Mouse (Mus musculus): ENCODE measurements around the gene Fbxl17. TPM values are rescaled to one million over a fixed set of nuclear protein-coding genes. Genes with fewer than 3 reads are reported as not detected.

Gene Fbxl17
- polyA plus RNA-seq, 1 experiment from 2014 or later = 7.8 TPM

DNA sequence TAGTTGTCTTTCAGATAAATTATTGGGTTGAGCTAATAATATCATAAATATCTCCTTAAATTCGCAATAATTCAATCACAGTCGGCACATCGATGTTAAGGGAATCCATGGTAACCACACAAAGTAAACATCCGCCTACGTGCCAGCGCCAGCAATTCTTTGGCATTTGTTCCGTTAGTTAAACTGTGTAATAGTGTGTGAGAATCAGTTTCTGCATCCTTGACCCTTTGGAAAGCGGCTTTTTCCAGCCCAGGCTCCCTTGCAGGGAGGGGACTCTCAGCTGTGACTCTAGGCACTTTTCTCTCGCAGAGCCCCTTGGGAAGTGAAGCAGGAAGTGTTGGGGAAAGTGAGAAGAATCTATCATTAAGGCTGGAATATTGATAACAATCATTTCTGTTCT, 314.3 kb downstream of the Fbxl17 start:
- H3K9me3 ChIP-seq (ENCODE audit: control insufficient read depth, low read length) = no peaks in the 10 kb centered on the region
- no peak overlapping the region for H3K27ac ChIP-seq (ENCODE audit: low read length)
- H3K4me2 ChIP-seq (ENCODE audit: low read length) = peak overlapping the region; percentile 24; the same call in 1 of the 2 replicates
- WGBS = 12% methylated on average over 9 of the region's 9 CpGs
- H3K4me1 ChIP-seq (replicated peaks; ENCODE audit: control insufficient read depth, insufficient read depth, low read length) = peaks cover 8% of the 10 kb centered on the region
- no peak overlapping the region for H3K9ac ChIP-seq (replicated peaks; ENCODE audit: low read depth, low read length)
- H3K27me3 ChIP-seq (replicated peaks; ENCODE audit: control insufficient read depth, insufficient read depth, low read length) = no peaks in the 10 kb centered on the region
- ATAC-seq = peak; percentile 91
- H3K4me3 ChIP-seq (replicated peaks; ENCODE audit: low read length) = no peak overlapping the region
- no peaks in the 10 kb centered on the region for H3K36me3 ChIP-seq (ENCODE audit: control insufficient read depth, insufficient read depth)

GRCm38 (mm10) chr17:63184844-63185504, 314.8 kb downstream of the Fbxl17 start:
- Histone ChIP-seq H3K4me2 (ENCODE audit: low read length) (no peak overlapping the region; the same call in 1 of the 2 replicates), H3K9me3 (ENCODE audit: control insufficient read depth, low read length) (no peaks in the 10 kb centered on the region), H3K27ac (ENCODE audit: low read length) (no peak overlapping the region), H3K27me3 (replicated peaks; ENCODE audit: control insufficient read depth, insufficient read depth, low read length) (no peaks in the 10 kb centered on the region), H3K4me1 (replicated peaks; ENCODE audit: control insufficient read depth, insufficient read depth, low read length) (peaks cover 8% of the 10 kb centered on the region), H3K36me3 (ENCODE audit: control insufficient read depth, insufficient read depth) (no peaks in the 10 kb centered on the region), H3K4me3 (replicated peaks; ENCODE audit: low read length) (no peak overlapping the region), H3K9ac (replicated peaks; ENCODE audit: low read depth, low read length) (no peak overlapping the region)
- no peak for ATAC-seq
- 35% methylated on average over 10 of the region's 10 CpGs for WGBS

- no peak for ATAC-seq
- WGBS = 72% methylated on average over 3 of the region's 3 CpGs
- Histone ChIP-seq H3K9me3 (ENCODE audit: control insufficient read depth, low read length) (no peaks in the 10 kb centered on the region), H3K4me1 (replicated peaks; ENCODE audit: control insufficient read depth, insufficient read depth, low read length) (peaks cover 8% of the 10 kb centered on the region), H3K27me3 (replicated peaks; ENCODE audit: control insufficient read depth, insufficient read depth, low read length) (no peaks in the 10 kb centered on the region), H3K4me3 (replicated peaks; ENCODE audit: low read length) (no peak overlapping the region), H3K4me2 (ENCODE audit: low read length) (no peak overlapping the region), H3K36me3 (ENCODE audit: control insufficient read depth, insufficient read depth) (no peaks in the 10 kb centered on the region), H3K9ac (replicated peaks; ENCODE audit: low read depth, low read length) (no peak overlapping the region), H3K27ac (ENCODE audit: low read length) (no peak overlapping the region)
Observed at GRCm38 (mm10) chr17:63183431-63183830, 316.4 kb downstream of the Fbxl17 start.

GRCm38 (mm10) chr17:63181661-63182060, 318.2 kb downstream of the Fbxl17 start:
- 78% methylated on average over 5 of the region's 5 CpGs for WGBS
- ATAC-seq = no peak
- Histone ChIP-seq H3K4me3 (replicated peaks; ENCODE audit: low read length) (no peak overlapping the region), H3K9me3 (ENCODE audit: control insufficient read depth, low read length) (no peaks in the 10 kb centered on the region), H3K36me3 (ENCODE audit: control insufficient read depth, insufficient read depth) (no peaks in the 10 kb centered on the region), H3K4me1 (replicated peaks; ENCODE audit: control insufficient read depth, insufficient read depth, low read length) (peaks cover 8% of the 10 kb centered on the region), H3K9ac (replicated peaks; ENCODE audit: low read depth, low read length) (no peak overlapping the region), H3K27ac (ENCODE audit: low read length) (no peak overlapping the region), H3K27me3 (replicated peaks; ENCODE audit: control insufficient read depth, insufficient read depth, low read length) (no peaks in the 10 kb centered on the region), H3K4me2 (ENCODE audit: low read length) (no peak overlapping the region)

DNA sequence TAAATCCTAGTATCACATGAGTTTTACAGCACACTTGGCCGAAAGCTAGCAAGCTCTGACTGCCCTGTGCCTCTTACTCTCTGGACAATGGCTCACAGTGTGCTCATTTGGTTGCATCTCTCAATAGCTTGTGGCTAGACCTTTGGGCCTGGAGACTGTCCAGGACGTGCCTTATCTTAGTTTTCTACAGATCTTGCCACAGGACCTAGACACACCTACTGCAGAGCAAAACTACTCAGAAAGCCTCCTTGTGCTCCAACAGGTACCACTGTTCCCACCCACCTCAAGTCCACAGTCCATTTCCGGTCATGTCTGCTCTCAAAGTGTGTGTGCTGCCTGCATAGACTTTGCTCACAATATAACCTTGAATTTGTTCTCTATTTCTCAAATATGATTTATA, 319.8 kb downstream of the Fbxl17 start:
- H3K27me3 ChIP-seq (replicated peaks; ENCODE audit: control insufficient read depth, insufficient read depth, low read length) = no peaks in the 10 kb centered on the region
- no peak overlapping the region for H3K9ac ChIP-seq (replicated peaks; ENCODE audit: low read depth, low read length)
- no peak overlapping the region for H3K4me2 ChIP-seq (ENCODE audit: low read length)
- no peaks in the 10 kb centered on the region for H3K9me3 ChIP-seq (ENCODE audit: control insufficient read depth, low read length)
- H3K4me1 ChIP-seq (replicated peaks; ENCODE audit: control insufficient read depth, insufficient read depth, low read length) = peaks cover 2% of the 10 kb centered on the region
- no peaks in the 10 kb centered on the region for H3K36me3 ChIP-seq (ENCODE audit: control insufficient read depth, insufficient read depth)
- no peak overlapping the region for H3K4me3 ChIP-seq (replicated peaks; ENCODE audit: low read length)
- WGBS = 87% methylated on average over 3 of the region's 3 CpGs
- no peak overlapping the region for H3K27ac ChIP-seq (ENCODE audit: low read length)
- no peak for ATAC-seq

DNA sequence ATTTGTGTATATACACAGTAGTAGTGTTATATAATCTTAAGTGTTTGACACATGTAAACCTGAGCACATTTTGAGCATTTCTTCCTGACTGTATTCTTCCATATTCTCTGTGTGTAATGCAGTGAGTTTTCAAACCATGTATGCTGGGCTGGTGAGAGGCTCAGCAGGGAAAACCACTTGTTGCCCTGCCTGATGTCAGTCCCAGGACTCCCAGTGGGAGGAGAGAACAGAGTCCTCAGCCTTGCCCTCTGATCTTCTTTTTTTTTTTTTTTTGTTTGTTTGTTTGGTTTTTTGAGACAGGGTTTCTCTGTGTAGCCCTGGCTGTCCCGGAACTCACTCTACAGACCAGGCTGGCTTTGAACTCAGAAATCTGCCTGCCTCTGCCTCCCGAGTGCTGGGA, 321.5 kb downstream of the Fbxl17 start:
- no peak for ATAC-seq
- 88% methylated on average over 2 of the region's 2 CpGs for WGBS
- Histone ChIP-seq H3K36me3 (ENCODE audit: control insufficient read depth, insufficient read depth) (no peaks in the 10 kb centered on the region), H3K9me3 (ENCODE audit: control insufficient read depth, low read length) (no peaks in the 10 kb centered on the region), H3K4me2 (ENCODE audit: low read length) (no peak overlapping the region), H3K4me3 (replicated peaks; ENCODE audit: low read length) (no peak overlapping the region), H3K27me3 (replicated peaks; ENCODE audit: control insufficient read depth, insufficient read depth, low read length) (no peaks in the 10 kb centered on the region), H3K27ac (ENCODE audit: low read length) (no peak overlapping the region), H3K4me1 (replicated peaks; ENCODE audit: control insufficient read depth, insufficient read depth, low read length) (no peaks in the 10 kb centered on the region; the same call in 1 of the 2 replicates), H3K9ac (replicated peaks; ENCODE audit: low read depth, low read length) (no peak overlapping the region)

DNA sequence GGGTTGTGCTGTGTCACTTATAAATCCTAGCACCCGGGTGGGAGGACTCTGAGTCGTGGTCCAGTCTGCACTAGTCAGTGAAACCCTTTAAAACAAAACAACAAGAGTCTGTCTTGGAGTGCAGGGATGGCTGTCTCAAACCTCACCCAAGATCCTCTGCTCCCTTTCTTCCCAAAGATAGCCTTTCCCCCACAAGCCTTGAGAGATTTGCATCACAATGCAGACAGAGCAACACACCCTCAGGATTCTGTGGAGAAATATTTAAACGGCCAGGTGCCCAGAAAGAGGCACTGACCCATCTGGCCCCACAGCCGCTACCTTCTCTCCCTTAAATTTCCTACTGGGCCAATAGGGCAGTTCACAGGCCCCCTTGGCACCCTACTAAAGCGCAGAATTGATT, 323.4 kb downstream of the Fbxl17 start:
- Histone ChIP-seq H3K4me3 (replicated peaks; ENCODE audit: low read length) (no peak overlapping the region), H3K9me3 (ENCODE audit: control insufficient read depth, low read length) (no peaks in the 10 kb centered on the region), H3K27me3 (replicated peaks; ENCODE audit: control insufficient read depth, insufficient read depth, low read length) (no peaks in the 10 kb centered on the region), H3K36me3 (ENCODE audit: control insufficient read depth, insufficient read depth) (no peaks in the 10 kb centered on the region), H3K4me2 (ENCODE audit: low read length) (no peak overlapping the region), H3K4me1 (replicated peaks; ENCODE audit: control insufficient read depth, insufficient read depth, low read length) (peaks cover 8% of the 10 kb centered on the region), H3K27ac (ENCODE audit: low read length) (no peak overlapping the region), H3K9ac (replicated peaks; ENCODE audit: low read depth, low read length) (no peak overlapping the region)
- ATAC-seq = 0 out of 2 replicates have a peak, but pooled peaks have one; percentile 18
- WGBS = 41% methylated on average over 5 of the region's 5 CpGs

GRCm38 (mm10) chr17:63172697-63173096, 327.1 kb downstream of the Fbxl17 start:
- H3K27me3 ChIP-seq (replicated peaks; ENCODE audit: control insufficient read depth, insufficient read depth, low read length) = no peaks in the 10 kb centered on the region
- no peaks in the 10 kb centered on the region for H3K36me3 ChIP-seq (ENCODE audit: control insufficient read depth, insufficient read depth)
- H3K4me2 ChIP-seq (ENCODE audit: low read length) = no peak overlapping the region
- no peaks in the 10 kb centered on the region for H3K9me3 ChIP-seq (ENCODE audit: control insufficient read depth, low read length)
- 8% methylated on average over 1 of the region's 1 CpGs for WGBS
- H3K4me3 ChIP-seq (replicated peaks; ENCODE audit: low read length) = no peak overlapping the region
- ATAC-seq = peak; percentile 24; the same call in 1 of the 2 replicates
- no peak overlapping the region for H3K9ac ChIP-seq (replicated peaks; ENCODE audit: low read depth, low read length)
- peaks cover 10% of the 10 kb centered on the region for H3K4me1 ChIP-seq (replicated peaks; ENCODE audit: control insufficient read depth, insufficient read depth, low read length)
- no peak overlapping the region for H3K27ac ChIP-seq (ENCODE audit: low read length)

DNA sequence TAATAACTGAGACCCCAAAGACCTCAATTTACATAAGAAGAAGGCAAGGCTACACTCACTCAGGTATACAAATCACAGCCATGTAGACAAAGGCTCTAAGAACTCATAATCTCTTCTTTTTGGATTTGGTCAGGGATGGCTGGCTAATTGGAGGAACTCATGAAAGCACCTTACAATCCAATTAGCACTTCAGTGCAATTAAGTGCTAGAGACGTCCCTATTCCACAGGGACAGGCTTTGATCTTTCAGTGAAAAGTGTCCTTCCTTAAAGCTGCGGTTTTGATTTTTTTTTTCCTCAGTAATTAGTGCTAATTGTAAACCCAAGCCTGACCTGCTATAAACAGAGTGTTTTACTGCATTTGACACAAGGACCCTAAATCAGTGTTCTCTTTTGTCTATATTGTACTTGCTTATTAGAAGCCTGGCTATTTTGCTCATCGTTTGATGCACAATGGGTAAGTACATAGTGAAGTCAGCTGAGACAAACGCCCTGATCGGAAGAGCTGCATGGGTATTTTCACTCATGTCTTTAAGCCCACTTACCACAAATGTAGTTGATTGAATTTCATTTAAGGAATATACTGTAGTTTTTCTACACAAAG, 327.8 kb downstream of the Fbxl17 start:
- Histone ChIP-seq H3K9me3 (ENCODE audit: control insufficient read depth, low read length) (no peaks in the 10 kb centered on the region), H3K4me1 (replicated peaks; ENCODE audit: control insufficient read depth, insufficient read depth, low read length) (peaks cover 10% of the 10 kb centered on the region), H3K4me2 (ENCODE audit: low read length) (no peak overlapping the region), H3K4me3 (replicated peaks; ENCODE audit: low read length) (no peak overlapping the region), H3K9ac (replicated peaks; ENCODE audit: low read depth, low read length) (no peak overlapping the region), H3K27ac (ENCODE audit: low read length) (no peak overlapping the region), H3K27me3 (replicated peaks; ENCODE audit: control insufficient read depth, insufficient read depth, low read length) (no peaks in the 10 kb centered on the region), H3K36me3 (ENCODE audit: control insufficient read depth, insufficient read depth) (no peaks in the 10 kb centered on the region)
- peak; percentile 36 for ATAC-seq
- 4% methylated on average over 5 of the region's 5 CpGs for WGBS

Data from forebrain, embryonic 16.5 days (tissue).